Mouse (Mus musculus) gastrocnemius, postnatal 14 days (tissue): ENCODE results near the gene Vps29. TPM values are rescaled to one million over a fixed set of nuclear protein-coding genes. Genes with fewer than 3 reads are reported as not detected.

ENCODE experiments used
- DNase-seq: peaks from one replicate; pipeline ENCODE4 v3.0.0; 2021; ENCODE audit warnings: mixed read lengths
- intact Hi-C: fragments of 180-260 bp; cut with DNase I; formaldehyde crosslinking; loops from one replicate; pipeline ENCODE4 v1.15.1; 2025; ENCODE audit warnings: low total_unique reads
- total RNA-seq, 2 experiments: library from RNA; stranded (reverse); gene quantifications; 2 replicates each; pipeline ENCODE4 v1.2.3; 2021

The Vps29 gene
- total RNA-seq, 2 experiments from 2014 or later = 48.9 to 50.1 TPM

GRCm38 (mm10) chr5:122327283-122327682, 26.9 kb upstream of the Vps29 start:
- intact Hi-C loops = no loop called here
- no peak for DNase-seq

- intact Hi-C loops = no loop called here
- DNase-seq = no peak
These were observed 23.9 kb upstream of the Vps29 start for GRCm38 (mm10) chr5:122330269-122330668.

GRCm38 (mm10) chr5:122334682-122335081, 19.5 kb upstream of the Vps29 start:
- intact Hi-C loops = no loop called here

GRCm38 (mm10) chr5:122336554-122337294, 17.4 kb upstream of the Vps29 start:
- intact Hi-C loops = no loop called here

More at GRCm38 (mm10) chr5:122334682-122335081, 19.5 kb upstream of the Vps29 start:
- DNase-seq = no peak

GRCm38 (mm10) chr5:122342874-122343273, 11.3 kb upstream of the Vps29 start:
- DNase-seq = no peak
- intact Hi-C loops = loop anchor here (10.0 kb wide), 1 partner anchor 208 kb away; no protein-coding TSS in a partner anchor

More at GRCm38 (mm10) chr5:122336554-122337294, 17.4 kb upstream of the Vps29 start:
- DNase-seq = no peak

- no peak for DNase-seq
- intact Hi-C loops = loop anchor here (10.0 kb wide), 1 partner anchor 209 kb away; no protein-coding TSS in a partner anchor
These were observed 10.4 kb upstream of the Vps29 start for GRCm38 (mm10) chr5:122343768-122344167.

GRCm38 (mm10) chr5:122344260-122344659, 9.9 kb upstream of the Vps29 start:
- peak; percentile 66 for DNase-seq
- intact Hi-C loops = loop anchor here (10.0 kb wide), 1 partner anchor 209 kb away; no protein-coding TSS in a partner anchor

- intact Hi-C loops = loop anchor here (10.0 kb wide), 1 partner anchor 211 kb away; no protein-coding TSS in a partner anchor
These were observed 8.4 kb upstream of the Vps29 start for GRCm38 (mm10) chr5:122345777-122346176.

GRCm38 (mm10) chr5:122354492-122355067, 411 bp downstream of the Vps29 start:
- DNase-seq = no peak
- intact Hi-C loops = no loop called here

More at GRCm38 (mm10) chr5:122345777-122346176, 8.4 kb upstream of the Vps29 start:
- no peak for DNase-seq

- peak; percentile 47 for DNase-seq
- intact Hi-C loops = no loop called here
These were observed 17.5 kb downstream of the Vps29 start, which contains the start of gene Gpn3 for GRCm38 (mm10) chr5:122371591-122372191. Gpn3 (plus strand) TSS chr5:122371876.

GRCm38 (mm10) chr5:122372192-122372769, 18.1 kb downstream of the Vps29 start, which contains the start of gene Fam216a:
Fam216a (minus strand) TSS chr5:122372364.
- DNase-seq = peak; percentile 99
- intact Hi-C loops = no loop called here

- intact Hi-C loops = no loop called here
- DNase-seq = no peak
These were observed 18.7 kb downstream of the Vps29 start for GRCm38 (mm10) chr5:122372878-122373277.

- intact Hi-C loops = no loop called here
- no peak for DNase-seq
These were observed 23.1 kb downstream of the Vps29 start for GRCm38 (mm10) chr5:122377101-122377833.

- DNase-seq = no peak
- intact Hi-C loops = no loop called here
These were observed 24.0 kb downstream of the Vps29 start for GRCm38 (mm10) chr5:122378171-122378570.

GRCm38 (mm10) chr5:122379374-122380155, 25.4 kb downstream of the Vps29 start:
- intact Hi-C loops = no loop called here
- DNase-seq = peak; percentile 67

- DNase-seq = no peak
- intact Hi-C loops = no loop called here
These were observed 35.8 kb downstream of the Vps29 start for GRCm38 (mm10) chr5:122390006-122390405.

GRCm38 (mm10) chr5:122390671-122391070, 36.5 kb downstream of the Vps29 start:
- intact Hi-C loops = no loop called here
- DNase-seq = no peak

GRCm38 (mm10) chr5:122391178-122391785, 37.1 kb downstream of the Vps29 start:
- no peak for DNase-seq

More at GRCm38 (mm10) chr5:122391178-122391785, 37.1 kb downstream of the Vps29 start:
- intact Hi-C loops = no loop called here
